Mouse (Mus musculus) MEL (cell line): ENCODE results near the gene Pon3. TPM values are rescaled to one million over a fixed set of nuclear protein-coding genes. Genes with fewer than 3 reads are reported as not detected.

Experiments
- DNase-seq: peaks from one replicate; pipeline ENCODE4 v3.0.0; 2011; ENCODE audit warnings: low read depth, low spot score
- H3K27ac ChIP-seq: 2 replicates; pipeline ENCODE4 v1.5.1; 2012; ENCODE audit warnings: low read depth, mild to moderate bottlenecking, control low read depth, low read length, moderate library complexity; ENCODE audit not compliant: control insufficient read depth
- H3K27me3 ChIP-seq, 2 experiments: fragments of 150-350 bp in 1 of 2; sonication (generic) in 1 of 2; 2 replicates each; pipeline ENCODE4 v1.6.1; 2012; ENCODE audit warnings: low read length in 2 of 2, mild to moderate bottlenecking in 2 of 2, improper control_type of control experiment in 1 of 2, moderate library complexity in 1 of 2; ENCODE audit not compliant: insufficient read depth in 2 of 2, control insufficient read depth in 1 of 2
- H3K36me3 ChIP-seq, 2 experiments: 2 replicates each; pipeline ENCODE4 v1.6.1; 2012 to 2014; ENCODE audit warnings: low read length in 2 of 2, improper control_type of control experiment in 1 of 2, inconsistent platforms in 1 of 2, mild to moderate bottlenecking in 1 of 2; ENCODE audit not compliant: insufficient read depth in 2 of 2, control insufficient read depth in 1 of 2
- H3K4me1 ChIP-seq, 2 experiments: fragments of 150-350 bp in 1 of 2; sonication (generic) in 1 of 2; 2 replicates each; pipeline ENCODE4 v1.6.1; 2012; ENCODE audit warnings: low read length in 2 of 2, improper control_type of control experiment in 1 of 2, mild to moderate bottlenecking in 1 of 2; ENCODE audit not compliant: insufficient read depth in 2 of 2, control insufficient read depth in 1 of 2
- H3K4me3 ChIP-seq, 2 experiments: fragments of 150-350 bp in 1 of 2; sonication (generic) in 1 of 2; 2 replicates each; pipeline ENCODE4 v1.5.1; 2012; ENCODE audit warnings: low read depth in 2 of 2, low read length in 2 of 2, mild to moderate bottlenecking in 2 of 2, moderate library complexity in 2 of 2, control low read depth in 1 of 2, improper control_type of control experiment in 1 of 2; ENCODE audit not compliant: control insufficient read depth in 1 of 2, insufficient read depth in 1 of 2
- H3K79me2 ChIP-seq: 2 replicates; pipeline ENCODE4 v1.6.1; 2012; ENCODE audit warnings: mild to moderate bottlenecking, low read length, moderate library complexity; ENCODE audit not compliant: control insufficient read depth, poor library complexity, insufficient read depth
- H3K9ac ChIP-seq: 2 replicates; pipeline ENCODE4 v1.6.1; 2012; ENCODE audit warnings: low read depth, mild to moderate bottlenecking, control low read depth, low read length, moderate library complexity; ENCODE audit not compliant: control insufficient read depth, poor library complexity, severe bottlenecking
- H3K9me3 ChIP-seq: fragments of 150-350 bp; sonication (generic); replicated peaks from 2 replicates; pipeline ENCODE4 v1.6.1; 2012; ENCODE audit warnings: mild to moderate bottlenecking, low read length, improper control_type of control experiment, moderate library complexity; ENCODE audit not compliant: insufficient read depth
- CHD1 ChIP-seq: IDR thresholded peaks from 2 replicates; pipeline ENCODE4 v1.6.1; 2012; ENCODE audit warnings: low read depth, mild to moderate bottlenecking, inconsistent platforms, low read length, improper control_type of control experiment
- CHD2 ChIP-seq: IDR thresholded peaks from 2 replicates; pipeline ENCODE4 v1.6.1; 2011; ENCODE audit warnings: low read length, improper control_type of control experiment
- CTCF ChIP-seq, 3 experiments: IDR thresholded peaks in 2 of 3; conservative IDR thresholded peaks in 1 of 3; 2 replicates each; pipeline ENCODE4 v1.5.1; 2011 to 2012; ENCODE audit warnings: low read length in 3 of 3, low read depth in 2 of 3, mild to moderate bottlenecking in 2 of 3, improper control_type of control experiment in 1 of 3, inconsistent platforms in 1 of 3, mixed read lengths in 1 of 3, moderate library complexity in 1 of 3; ENCODE audit not compliant: control insufficient read depth in 1 of 3, insufficient read depth in 1 of 3, poor library complexity in 1 of 3, severe bottlenecking in 1 of 3
- E2F4 ChIP-seq: IDR thresholded peaks from 2 replicates; pipeline ENCODE4 v1.6.1; 2011; ENCODE audit warnings: low read depth, low read length, improper control_type of control experiment, borderline replicate concordance
- ELF1 ChIP-seq: IDR thresholded peaks from 2 replicates; pipeline ENCODE4 v1.6.1; 2014; ENCODE audit warnings: low read depth, mild to moderate bottlenecking, inconsistent platforms, low read length, improper control_type of control experiment, moderate library complexity
- EP300 ChIP-seq, 2 experiments: IDR thresholded peaks; 2 replicates each; pipeline ENCODE4 v1.6.1; 2011; ENCODE audit warnings: improper control_type of control experiment in 2 of 2, low read length in 2 of 2, low read depth in 1 of 2, mild to moderate bottlenecking in 1 of 2
- ETS1 ChIP-seq: IDR thresholded peaks from 2 replicates; pipeline ENCODE4 v1.6.1; 2012; ENCODE audit warnings: low read depth, mild to moderate bottlenecking, inconsistent platforms, low read length, improper control_type of control experiment, moderate library complexity
- GABPA ChIP-seq: IDR thresholded peaks from 2 replicates; pipeline ENCODE4 v1.6.1; 2012; ENCODE audit warnings: low read depth, mild to moderate bottlenecking, inconsistent platforms, low read length, improper control_type of control experiment, moderate library complexity
- GATA1 ChIP-seq: IDR thresholded peaks from 2 replicates; pipeline ENCODE4 v1.6.1; 2011; ENCODE audit warnings: low read depth, low read length, improper control_type of control experiment
- HCFC1 ChIP-seq: IDR thresholded peaks from 2 replicates; pipeline ENCODE4 v1.6.1; 2012; ENCODE audit warnings: low read depth, mild to moderate bottlenecking, inconsistent platforms, low read length, improper control_type of control experiment, moderate library complexity
- MAZ ChIP-seq: IDR thresholded peaks from 2 replicates; pipeline ENCODE4 v1.6.1; 2012; ENCODE audit warnings: low read depth, mild to moderate bottlenecking, inconsistent platforms, low read length, improper control_type of control experiment
- MEF2A ChIP-seq: IDR thresholded peaks from 2 replicates; pipeline ENCODE4 v1.6.1; 2014; ENCODE audit warnings: low read depth, mild to moderate bottlenecking, inconsistent platforms, low read length, improper control_type of control experiment; ENCODE audit not compliant: poor library complexity, insufficient replicate concordance, severe bottlenecking; ENCODE audit errors: extremely low read depth
- MXI1 ChIP-seq: IDR thresholded peaks from 2 replicates; pipeline ENCODE4 v1.6.1; 2011; ENCODE audit warnings: mild to moderate bottlenecking, low read depth, low read length, improper control_type of control experiment
- NRF1 ChIP-seq: IDR thresholded peaks from 2 replicates; pipeline ENCODE4 v1.6.1; 2014; ENCODE audit warnings: low read depth, mild to moderate bottlenecking, inconsistent platforms, low read length, improper control_type of control experiment, moderate library complexity; ENCODE audit not compliant: poor library complexity, insufficient read depth, severe bottlenecking
- RAD21 ChIP-seq: IDR thresholded peaks from 2 replicates; pipeline ENCODE4 v1.6.1; 2011; ENCODE audit warnings: mild to moderate bottlenecking, low read depth, low read length, improper control_type of control experiment
- TAL1 ChIP-seq: IDR thresholded peaks from 2 replicates; pipeline ENCODE4 v1.6.1; 2012; ENCODE audit warnings: mild to moderate bottlenecking, inconsistent platforms, low read length, moderate library complexity, mixed read lengths
- USF1 ChIP-seq: IDR thresholded peaks from 2 replicates; pipeline ENCODE4 v1.6.1; 2014; ENCODE audit warnings: low read depth, mild to moderate bottlenecking, inconsistent platforms, low read length, improper control_type of control experiment, moderate library complexity
- USF2 ChIP-seq, 2 experiments: IDR thresholded peaks; 2 replicates each; pipeline ENCODE4 v1.6.1; 2011 to 2012; ENCODE audit warnings: improper control_type of control experiment in 2 of 2, low read length in 2 of 2, borderline replicate concordance in 1 of 2, inconsistent platforms in 1 of 2, low read depth in 1 of 2, mild to moderate bottlenecking in 1 of 2; ENCODE audit not compliant: insufficient read depth in 1 of 2
- ZC3H11A ChIP-seq: IDR thresholded peaks from 2 replicates; pipeline ENCODE4 v1.6.1; 2012; ENCODE audit warnings: low read depth, mild to moderate bottlenecking, inconsistent platforms, low read length, improper control_type of control experiment
- polyA plus RNA-seq, 2 experiments: library from polyadenylated mRNA; stranded (reverse) in 1 of 2; unstranded in 1 of 2; fragments of >175 nt in 1 of 2; fragments of >200 nt in 1 of 2; gene quantifications; 2 replicates each; pipeline versions ENCODE4 v1.2.1 to v1.2.4; 2012; ENCODE audit warnings: low replicate concordance in 2 of 2, low read depth in 1 of 2; ENCODE audit not compliant: insufficient read length in 2 of 2, insufficient read depth in 1 of 2, missing spikeins in 1 of 2
- total RNA-seq: library from RNA; depleted of rRNA; stranded (reverse); fragments of 300-350 nt; gene quantifications from 2 replicates; pipeline ENCODE4 v1.2.3, GENCODE M21; 2012

The Pon3 gene
- total and polyA plus RNA-seq, 3 experiments, result 2.9 to 5.9 TPM; not detected in 1

DNA sequence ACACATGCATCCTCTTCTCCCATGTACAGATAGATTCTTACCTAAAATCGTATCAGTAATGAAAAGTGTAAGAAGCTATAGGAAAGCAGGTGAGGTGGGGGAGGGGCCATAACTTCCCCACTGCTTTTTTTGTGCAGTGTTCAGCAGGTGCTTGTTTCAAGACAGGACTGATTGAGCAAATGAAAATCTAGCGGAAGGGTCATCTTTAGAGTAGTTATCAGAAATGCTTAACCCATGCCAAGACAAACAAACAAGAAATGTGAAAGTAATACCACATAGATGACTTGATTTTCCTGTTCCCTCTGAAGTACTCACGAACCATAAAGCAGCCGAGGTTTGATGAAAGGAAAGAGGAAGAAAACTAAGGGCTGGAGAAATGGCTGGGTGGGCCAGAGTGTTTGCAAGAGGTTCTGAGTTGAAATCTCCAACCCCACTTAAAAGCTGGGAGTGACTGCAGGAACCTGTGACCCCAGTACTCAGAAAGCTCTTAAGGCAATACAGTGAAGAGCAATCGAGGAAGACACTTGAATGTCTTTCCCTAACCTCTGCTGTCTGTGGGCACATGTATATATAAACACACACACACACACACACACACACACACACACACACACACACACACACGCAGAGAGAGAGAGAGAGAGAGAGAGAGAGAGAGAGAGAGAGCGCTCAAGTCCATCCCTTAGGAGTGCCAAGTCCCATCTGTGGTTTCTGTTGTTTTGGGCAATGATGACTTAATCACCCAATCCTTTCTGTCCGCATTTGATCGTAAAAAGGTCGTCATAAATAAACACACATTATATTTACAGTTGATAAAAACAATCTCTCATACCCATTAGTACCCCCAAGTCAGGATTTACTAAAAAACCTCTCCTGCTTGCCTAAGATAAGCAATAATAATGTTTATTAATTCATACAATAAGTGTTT is 6.5 kb upstream of the Pon3 start:
- H3K4me3 ChIP-seq, result no peak overlapping the region
- no peak overlapping the region for H3K9ac ChIP-seq
- H3K27ac ChIP-seq, result peak overlapping the region; percentile 46
- DNase-seq, result peak; percentile 43
- peaks cover 11 to 13% of the 10 kb centered on the region in 2 experiments for H3K4me1 ChIP-seq
- TF ChIP-seq CTCF (IDR thresholded peaks at IDR 0.05 in 2 of 3, conservative IDR thresholded peaks at IDR 0.05 in 1 of 3; ENCODE audit: control insufficient read depth in 1 of 3, insufficient read depth in 1 of 3, low read depth in 2 of 3, low read length in 3 of 3, poor library complexity in 1 of 3, severe bottlenecking in 1 of 3) (no peak), CHD2 (no peak), GABPA (no peak), GATA1 (no peak), ETS1 (no peak), TAL1 (no peak), HCFC1 (no peak), ELF1 (no peak), NRF1 (no peak), EP300 (IDR thresholded peaks at IDR 0.05; ENCODE audit: low read depth in 1 of 2, low read length in 2 of 2) (no peak), USF2 (IDR thresholded peaks at IDR 0.05; ENCODE audit: borderline replicate concordance in 1 of 2, insufficient read depth in 1 of 2, low read depth in 1 of 2, low read length in 2 of 2) (no peak), ZC3H11A (no peak), MXI1 (no peak), CHD1 (no peak), USF1 (no peak), MEF2A (no peak), E2F4 (no peak), RAD21 (no peak), MAZ (no peak)
- no peaks in the 10 kb centered on the region for H3K27me3 ChIP-seq
- H3K79me2 ChIP-seq, result no peaks in the 10 kb centered on the region
- peaks cover 2 to 14% of the 10 kb centered on the region in 2 experiments; a peak in 3 of 4 replicates for H3K36me3 ChIP-seq
- H3K9me3 ChIP-seq, result no peaks in the 10 kb centered on the region
